8 mouse cellular contexts compared by ENCODE assay signal in the genomic region with DNA sequence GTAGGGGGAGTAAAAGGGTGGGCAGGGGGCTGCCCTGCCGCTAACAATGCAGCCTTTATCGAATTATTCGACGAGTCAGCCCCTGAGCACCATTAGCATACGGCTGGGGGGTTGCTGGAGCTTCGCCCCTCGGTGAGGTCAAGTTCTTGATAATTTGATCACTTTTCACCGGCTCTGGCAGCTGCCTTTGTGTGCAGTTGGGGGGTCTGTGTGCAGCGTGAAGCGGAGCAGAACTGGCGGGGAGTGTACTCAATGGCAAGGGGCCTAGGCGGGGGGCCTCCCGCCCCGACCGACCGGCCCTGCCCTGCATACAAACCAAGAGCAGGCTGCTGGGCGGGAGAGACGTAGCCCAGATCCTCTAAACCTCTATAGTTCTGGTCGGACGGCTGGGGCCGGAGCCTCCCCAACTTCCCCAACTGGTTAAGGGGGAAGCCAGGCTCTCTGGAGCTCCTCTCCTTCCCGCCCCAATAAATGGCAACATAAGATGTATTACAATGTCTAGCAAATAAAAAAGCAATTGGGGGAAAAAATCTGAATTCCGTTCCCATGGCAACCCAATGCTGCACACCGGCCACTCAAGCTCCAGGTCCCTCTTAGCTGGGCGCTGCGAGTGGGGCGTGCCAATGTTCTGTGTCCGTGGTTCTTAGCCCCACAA. TPM values are rescaled to one million over a fixed set of nuclear protein-coding genes. Genes with fewer than 3 reads are reported as not detected.
DNase-seq lines count a peak whose midpoint lies in the region; ATAC-seq lines count a peak whose summit lies in the region.
"Had no signal": no experiment of that assay in that cellular context is flagged by ENCODE, and none has a peak within 500 bp of the region (broad histone marks: within the 10 kb centered on the region; RNA-seq: fewer than 3 reads in every experiment).

No protein-coding gene starts in this region.

- H3K4me3 ChIP-seq in forebrain, embryonic 12.5 days (replicated peaks): peak overlapping the region; percentile 95
- peak overlapping the region; percentile 64 for H3K4me3 ChIP-seq in midbrain, embryonic 10.5 days

- H3K9me3 ChIP-seq in forebrain, embryonic 12.5 days: no peaks in the 10 kb centered on the region
- H3K9me3 ChIP-seq in midbrain, embryonic 10.5 days (replicated peaks): no peaks in the 10 kb centered on the region

- H3K4me2 ChIP-seq in forebrain, embryonic 12.5 days: peak overlapping the region; percentile 94

- WGBS in forebrain, embryonic 12.5 days: under 1% methylated on average over 28 of the region's 28 CpGs
- WGBS in midbrain, embryonic 10.5 days: under 1% methylated on average over 28 of the region's 28 CpGs

- peaks cover 64% of the 10 kb centered on the region for H3K36me3 ChIP-seq in forebrain, embryonic 12.5 days (replicated peaks)
- peaks cover 41% of the 10 kb centered on the region for H3K36me3 ChIP-seq in midbrain, embryonic 10.5 days

- peak overlapping the region; percentile 100 for H3K27ac ChIP-seq in forebrain, embryonic 12.5 days
- H3K27ac ChIP-seq in midbrain, embryonic 10.5 days (replicated peaks): peak overlapping the region; percentile 95
- H3K27ac ChIP-seq: gastrocnemius, adult 2 months had no signal

- H3K4me1 ChIP-seq in forebrain, embryonic 12.5 days: peaks cover 76% of the 10 kb centered on the region
- peaks cover 99% of the 10 kb centered on the region for H3K4me1 ChIP-seq in midbrain, embryonic 10.5 days

- peaks cover 45% of the 10 kb centered on the region; the same call in 1 of the 2 replicates for H3K27me3 ChIP-seq in forebrain, embryonic 12.5 days
- H3K27me3 ChIP-seq in midbrain, embryonic 10.5 days (ENCODE audit: low read depth, poor library complexity, severe bottlenecking): peaks cover 100% of the 10 kb centered on the region

- peak; percentile 44 for DNase-seq in ES-CJ7 (ENCODE audit: low read depth, low spot score)
- peak; percentile 49 for DNase-seq in cerebellum, adult 8-10 months
- peak; percentile 85 for DNase-seq in midbrain, embryonic 10.5 days (ENCODE audit: low spot score)
- DNase-seq in heart, adult 9 months (ENCODE audit: low spot score in 2 of 2): no peak
- no peak for DNase-seq in urinary bladder, postnatal 10 days (ENCODE audit: low spot score)
- no peak for DNase-seq in spleen, postnatal 4 days (ENCODE audit: low spot score in 2 of 2)
- DNase-seq: gastrocnemius, adult 2 months had no signal

- peak overlapping the region; percentile 100 for H3K9ac ChIP-seq in forebrain, embryonic 12.5 days

- ATAC-seq in forebrain, embryonic 12.5 days (ENCODE audit: low FRiP score): peak; percentile 80

RNA-seq across cellular contexts. Expression of a gene that starts 39.8 kb away (rescaled TPM):
- 41.7 and 45.1 TPM in 2 replicates for polyA plus RNA-seq in forebrain, embryonic 12.5 days (2016; fragmentation: Nextera tagmentation; extraction: Ambion mirVana)
- 41.3 and 43.2 TPM in 2 replicates for polyA plus RNA-seq in midbrain, embryonic 10.5 days (2016; fragmentation: Nextera tagmentation; extraction: Ambion mirVana)

Comparison
In these comparisons a context has a peak if more than half of its experiments do, and no peak if none do; other contexts are left out.
1. DNase-seq: peak in ES-CJ7 (single experiment), cerebellum, adult 8-10 months (single experiment) and midbrain, embryonic 10.5 days (single experiment); none in heart, adult 9 months (0 of 2), urinary bladder, postnatal 10 days (single experiment) and spleen, postnatal 4 days (0 of 2).